Mouse (Mus musculus) myocyte (in vitro differentiated cells): Measurements from ENCODE around the gene E030025P04Rik. TPM values are rescaled to one million over a fixed set of nuclear protein-coding genes. Genes with fewer than 3 reads are reported as not detected.

ENCODE experiments used
- H3K27me3 ChIP-seq: one replicate; pipeline ENCODE4 v1.6.1; 2011; ENCODE audit not compliant: control insufficient read depth, insufficient read depth, insufficient read length
- H3K36me3 ChIP-seq: one replicate; pipeline ENCODE4 v1.6.1; 2011; ENCODE audit not compliant: control insufficient read depth, insufficient read depth
- H3K4me2 ChIP-seq: one replicate; pipeline ENCODE4 v1.6.1; 2011; ENCODE audit warnings: low read depth, control low read depth
- H3K4me3 ChIP-seq: one replicate; pipeline ENCODE4 v1.5.1; 2011; ENCODE audit warnings: mild to moderate bottlenecking, control low read depth, moderate library complexity
- H3K79me2 ChIP-seq: one replicate; pipeline ENCODE4 v1.6.1; 2011; ENCODE audit not compliant: control insufficient read depth, insufficient read depth
- H3ac ChIP-seq: one replicate; pipeline ENCODE4 v1.6.1; 2011; ENCODE audit not compliant: control insufficient read depth, insufficient read length
- CEBPB ChIP-seq: IDR thresholded peaks from 2 replicates; pipeline ENCODE4 v1.6.1; 2011; ENCODE audit warnings: mild to moderate bottlenecking, moderate library complexity; ENCODE audit not compliant: poor library complexity, insufficient read depth, severe bottlenecking
- E2F4 ChIP-seq: IDR thresholded peaks from one replicate; pipeline ENCODE4 v1.6.1; 2011; ENCODE audit warnings: mild to moderate bottlenecking, control low read depth, moderate library complexity; ENCODE audit not compliant: insufficient read depth
- MAX ChIP-seq: IDR thresholded peaks from one replicate; pipeline ENCODE4 v1.6.1; 2011; ENCODE audit warnings: low read depth, mild to moderate bottlenecking, control low read depth
- MYOD1 ChIP-seq, 3 experiments: IDR thresholded peaks; one replicate each; pipeline ENCODE4 v1.6.1; 2011; ENCODE audit warnings: control low read depth in 2 of 3, low read depth in 2 of 3, mild to moderate bottlenecking in 2 of 3, moderate library complexity in 1 of 3; ENCODE audit not compliant: insufficient read length in 2 of 3, control insufficient read depth in 1 of 3
- MYOG ChIP-seq, 3 experiments: IDR thresholded peaks; one replicate each; pipeline ENCODE4 v1.6.1; 2011; ENCODE audit warnings: control low read depth in 2 of 3, low read depth in 2 of 3, mild to moderate bottlenecking in 2 of 3; ENCODE audit not compliant: insufficient read length in 2 of 3, control insufficient read depth in 1 of 3, insufficient read depth in 1 of 3
- POLR2A ChIP-seq: IDR thresholded peaks from one replicate; pipeline ENCODE4 v1.6.1; 2011; ENCODE audit warnings: low read depth, mild to moderate bottlenecking, control low read depth, moderate library complexity; ENCODE audit not compliant: insufficient read length
- POLR2AphosphoS2 ChIP-seq: IDR thresholded peaks from one replicate; pipeline ENCODE4 v1.6.1; 2011; ENCODE audit warnings: low read depth, control low read depth; ENCODE audit not compliant: insufficient read length
- REST ChIP-seq: IDR thresholded peaks from one replicate; pipeline ENCODE4 v1.6.1; 2011; ENCODE audit warnings: mild to moderate bottlenecking, control low read depth, moderate library complexity; ENCODE audit not compliant: insufficient read depth, insufficient read length
- SRF ChIP-seq: IDR thresholded peaks from one replicate; pipeline ENCODE4 v1.6.1; 2011; ENCODE audit warnings: low read depth; ENCODE audit not compliant: control insufficient read depth, insufficient read length
- TCF12 ChIP-seq: IDR thresholded peaks from one replicate; pipeline ENCODE4 v1.6.1; 2011; ENCODE audit warnings: mild to moderate bottlenecking, control low read depth; ENCODE audit not compliant: poor library complexity, insufficient read depth, severe bottlenecking
- TCF3 ChIP-seq: IDR thresholded peaks from one replicate; pipeline ENCODE4 v1.6.1; 2011; ENCODE audit warnings: low read depth, control low read depth; ENCODE audit not compliant: insufficient read length
- USF1 ChIP-seq: IDR thresholded peaks from one replicate; pipeline ENCODE4 v1.6.1; 2011; ENCODE audit warnings: low read depth, mild to moderate bottlenecking, control low read depth, moderate library complexity
- polyA plus RNA-seq: library from polyadenylated mRNA; unstranded; fragments of >200 nt; fragmentation: generic; extraction: Trizol; gene quantifications from one replicate; pipeline ENCODE4 v1.2.1, GENCODE M21; 2012; ENCODE audit warnings: missing spikeins

The E030025P04Rik gene
- not detected for polyA plus RNA-seq

- Histone ChIP-seq H3ac (no peak within 1 kb of the TSS), H3K27me3 (no peaks in the 10 kb centered on the region), H3K4me2 (no peak within 1 kb of the TSS), H3K79me2 (no peaks in the 10 kb centered on the region), H3K36me3 (no peaks in the 10 kb centered on the region), H3K4me3 (no peak within 1 kb of the TSS)
- TF ChIP-seq E2F4 = no peak
- TF ChIP-seq CEBPB = no peak
- TF ChIP-seq TCF3 = no peak
- TF ChIP-seq POLR2AphosphoS2 = no peak
- TF ChIP-seq MYOG (IDR thresholded peaks at IDR 0.05; ENCODE audit: control insufficient read depth in 1 of 3, insufficient read depth in 1 of 3, insufficient read length in 2 of 3, low read depth in 2 of 3) = no peak
- TF ChIP-seq REST = no peak
- no peak for TF ChIP-seq MAX
- no peak for TF ChIP-seq SRF
- TF ChIP-seq USF1 = no peak
- no peak for TF ChIP-seq POLR2A
- no peak for TF ChIP-seq MYOD1 (IDR thresholded peaks at IDR 0.05; ENCODE audit: control insufficient read depth in 1 of 3, insufficient read length in 2 of 3, low read depth in 2 of 3)
- TF ChIP-seq TCF12 = no peak
Observed at GRCm38 (mm10) chr11:109144236-109144635, at the start of gene E030025P04Rik. Gene E030025P04Rik, minus strand, starts transcription at chr11:109144369.

GRCm38 (mm10) chr11:109192673-109193557 is 48.7 kb upstream of the E030025P04Rik start:
- no peaks in the 10 kb centered on the region for H3K27me3 ChIP-seq
- H3K36me3 ChIP-seq = no peaks in the 10 kb centered on the region
- no peaks in the 10 kb centered on the region for H3K79me2 ChIP-seq
- no peak overlapping the region for H3K4me3 ChIP-seq
- H3ac ChIP-seq = no peak overlapping the region
- TF ChIP-seq REST (no peak), E2F4 (no peak), MYOG (IDR thresholded peaks at IDR 0.05; ENCODE audit: control insufficient read depth in 1 of 3, insufficient read depth in 1 of 3, insufficient read length in 2 of 3, low read depth in 2 of 3) (no peak), POLR2AphosphoS2 (no peak), MYOD1 (IDR thresholded peaks at IDR 0.05; ENCODE audit: control insufficient read depth in 1 of 3, insufficient read length in 2 of 3, low read depth in 2 of 3) (no peak), TCF3 (no peak), MAX (no peak)
- H3K4me2 ChIP-seq = no peak overlapping the region

- TF ChIP-seq CEBPB = no peak
- no peak for TF ChIP-seq TCF12
- TF ChIP-seq USF1 = no peak
- no peak for TF ChIP-seq REST
- TF ChIP-seq MYOG (IDR thresholded peaks at IDR 0.05; ENCODE audit: control insufficient read depth in 1 of 3, insufficient read depth in 1 of 3, insufficient read length in 2 of 3, low read depth in 2 of 3) = no peak
- TF ChIP-seq MYOD1 (IDR thresholded peaks at IDR 0.05; ENCODE audit: control insufficient read depth in 1 of 3, insufficient read length in 2 of 3, low read depth in 2 of 3) = no peak
- no peak for TF ChIP-seq E2F4
- H3K4me2 ChIP-seq = no peak overlapping the region
- H3K79me2 ChIP-seq = no peaks in the 10 kb centered on the region
- no peaks in the 10 kb centered on the region for H3K36me3 ChIP-seq
- H3K4me3 ChIP-seq = no peak overlapping the region
- H3ac ChIP-seq = no peak overlapping the region
- H3K27me3 ChIP-seq = no peaks in the 10 kb centered on the region
Observed at GRCm38 (mm10) chr11:109188235-109188634, 44.1 kb upstream of the E030025P04Rik start.

GRCm38 (mm10) chr11:109187631-109188184 is 43.5 kb upstream of the E030025P04Rik start:
- Histone ChIP-seq H3K4me3 (no peak overlapping the region), H3K27me3 (no peaks in the 10 kb centered on the region), H3K4me2 (no peak overlapping the region), H3ac (no peak overlapping the region), H3K79me2 (no peaks in the 10 kb centered on the region), H3K36me3 (no peaks in the 10 kb centered on the region)
- TF ChIP-seq USF1 (no peak), SRF (no peak), E2F4 (no peak)

- H3ac ChIP-seq = no peak overlapping the region
- H3K79me2 ChIP-seq = no peaks in the 10 kb centered on the region
- H3K4me2 ChIP-seq = no peak overlapping the region
- no peaks in the 10 kb centered on the region for H3K36me3 ChIP-seq
- H3K27me3 ChIP-seq = no peaks in the 10 kb centered on the region
- no peak overlapping the region for H3K4me3 ChIP-seq
- no peak for TF ChIP-seq CEBPB
- no peak for TF ChIP-seq E2F4
- TF ChIP-seq TCF3 = no peak
- TF ChIP-seq SRF = no peak
- TF ChIP-seq POLR2AphosphoS2 = no peak
- TF ChIP-seq MAX = no peak
- TF ChIP-seq TCF12 = no peak
- TF ChIP-seq POLR2A = no peak
- TF ChIP-seq USF1 = no peak
- no peak for TF ChIP-seq REST
- no peak for TF ChIP-seq MYOG (IDR thresholded peaks at IDR 0.05; ENCODE audit: control insufficient read depth in 1 of 3, insufficient read depth in 1 of 3, insufficient read length in 2 of 3, low read depth in 2 of 3)
- no peak for TF ChIP-seq MYOD1 (IDR thresholded peaks at IDR 0.05; ENCODE audit: control insufficient read depth in 1 of 3, insufficient read length in 2 of 3, low read depth in 2 of 3)
Observed at GRCm38 (mm10) chr11:109181118-109181517, 36.9 kb upstream of the E030025P04Rik start.
